In genomic region chr3:143103333-143103732, GRCm38 (mm10) we compare ENCODE assay signal across 8 mouse cellular contexts.
DNase-seq lines count a peak whose midpoint lies in the region; ATAC-seq and TF ChIP-seq lines count a peak whose summit lies in the region.

No protein-coding gene starts in this region.

- peak; percentile 24 for DNase-seq in kidney, adult 2 months
- no peak for DNase-seq in kidney, adult 11 months
- DNase-seq in thymus, postnatal 4 days: no peak
- DNase-seq in right cerebral cortex, postnatal 14 days: no peak
- DNase-seq in cerebellum, adult 2 months: no peak

- no peak overlapping the region for H3K9ac ChIP-seq in intestine, embryonic 16.5 days (ENCODE audit: low read depth, low read length)

- no peaks in the 10 kb centered on the region for H3K9me3 ChIP-seq in intestine, embryonic 16.5 days (ENCODE audit: control insufficient read depth, low read length)

- WGBS in kidney, adult 2 months: 18% methylated on average over 3 of the region's 3 CpGs
- WGBS in intestine, embryonic 16.5 days: 24% methylated on average over 3 of the region's 3 CpGs
- WGBS in cerebellum, adult 2 months: 16% methylated on average over 3 of the region's 3 CpGs

- no peak overlapping the region for H3K27ac ChIP-seq in kidney, adult 2 months (ENCODE audit: insufficient read depth, low read depth, low read length)
- H3K27ac ChIP-seq in intestine, embryonic 16.5 days (ENCODE audit: low read length): no peak overlapping the region
- no peak overlapping the region for H3K27ac ChIP-seq in cerebellum, adult 2 months (ENCODE audit: insufficient read depth, low read length)

- no peak overlapping the region for H3K4me2 ChIP-seq in intestine, embryonic 16.5 days (ENCODE audit: low read depth, low read length)

- TF ChIP-seq CTCF in kidney, adult 2 months (conservative IDR thresholded peaks at IDR 0.05; ENCODE audit: insufficient read depth, insufficient read length, low read depth, low read length): no peak
- no peak for TF ChIP-seq CTCF in cerebellum, adult 2 months (IDR thresholded peaks at IDR 0.05; ENCODE audit: borderline replicate concordance, insufficient read depth, low read depth, low read length)

- H3K27me3 ChIP-seq in kidney, adult 2 months (replicated peaks; ENCODE audit: control insufficient read depth, insufficient read depth, low read length): peaks cover 2% of the 10 kb centered on the region
- H3K27me3 ChIP-seq in intestine, embryonic 16.5 days (replicated peaks; ENCODE audit: control insufficient read depth, insufficient read depth, low read length): no peaks in the 10 kb centered on the region
- H3K27me3 ChIP-seq in cerebellum, adult 2 months (ENCODE audit: control insufficient read depth, insufficient read depth, low read length): no peaks in the 10 kb centered on the region; the same call in 1 of the 2 replicates

- no peaks in the 10 kb centered on the region for H3K36me3 ChIP-seq in kidney, adult 2 months (ENCODE audit: control insufficient read depth, insufficient read depth, low read length)
- H3K36me3 ChIP-seq in intestine, embryonic 16.5 days (ENCODE audit: control insufficient read depth, insufficient read depth, low read length): no peaks in the 10 kb centered on the region

- no peak overlapping the region for H3K4me3 ChIP-seq in kidney, adult 2 months (ENCODE audit: insufficient read depth, low read depth, low read length)
- no peak overlapping the region for H3K4me3 ChIP-seq in intestine, embryonic 16.5 days (ENCODE audit: low read length)
- no peak overlapping the region for H3K4me3 ChIP-seq in cerebellum, adult 2 months (replicated peaks; ENCODE audit: insufficient read depth, low read depth, low read length)

- no peak for TF ChIP-seq POLR2A in kidney, adult 2 months (IDR thresholded peaks at IDR 0.05; ENCODE audit: low read depth, low read length)
- TF ChIP-seq POLR2A in cerebellum, adult 2 months (IDR thresholded peaks at IDR 0.05; ENCODE audit: borderline replicate concordance, insufficient read depth, low read length): no peak

- ATAC-seq in common myeloid progenitor, adult 5-6 weeks (replicated peaks; ENCODE audit: low read depth, poor library complexity, severe bottlenecking): peak; percentile 85
- ATAC-seq in intestine, embryonic 16.5 days: peak; percentile 63
- peak; percentile 41 for ATAC-seq in megakaryocyte, adult 5-6 weeks (ENCODE audit: poor library complexity, severe bottlenecking)

- H3K4me1 ChIP-seq in kidney, adult 2 months (ENCODE audit: control insufficient read depth, insufficient read depth, low read length): no peaks in the 10 kb centered on the region
- H3K4me1 ChIP-seq in intestine, embryonic 16.5 days (ENCODE audit: control insufficient read depth, insufficient read depth, low read length): 0 out of 2 replicates have a peak, but pooled peaks cover 4% of the 10 kb centered on the region
- H3K4me1 ChIP-seq in cerebellum, adult 2 months (ENCODE audit: control insufficient read depth, insufficient read depth, low read length): no peaks in the 10 kb centered on the region
